Mouse (Mus musculus): ENCODE measurements around the gene Nudt14.

GRCm38 (mm10) chr12:112982031-112982430, 40.1 kb upstream of the Nudt14 start:
- no peak for TF ChIP-seq ELF1 (IDR thresholded peaks at IDR 0.05; ENCODE audit: low read depth, low read length)
- TF ChIP-seq CHD1 (IDR thresholded peaks at IDR 0.05; ENCODE audit: low read depth, low read length): no peak
- no peak for TF ChIP-seq IRF4 (IDR thresholded peaks at IDR 0.05; ENCODE audit: low read depth, low read length)
- TF ChIP-seq TCF12 (IDR thresholded peaks at IDR 0.05; ENCODE audit: low read depth, low read length): no peak
- TF ChIP-seq USF1 (IDR thresholded peaks at IDR 0.05; ENCODE audit: low read depth, low read length): no peak
- no peak for TF ChIP-seq JUND (conservative IDR thresholded peaks at IDR 0.05; ENCODE audit: low read depth, low read length)
